Mouse (Mus musculus): ENCODE results near the gene Col27a1. TPM values are rescaled to one million over a fixed set of nuclear protein-coding genes. Genes with fewer than 3 reads are reported as not detected.

Col27a1 gene
- 8.1 and 9.2 TPM in 2 replicates for total RNA-seq (2021)
- long read RNA-seq, experiment 1, partial matches to known transcripts: 0 of 1 reads
- long read RNA-seq, experiment 1, other reads (novel, unspliced or antisense): 1 of 1 reads
- long read RNA-seq, experiment 2, partial matches to known transcripts: 2 of 3 reads
- long read RNA-seq, experiment 2, other reads (novel, unspliced or antisense): 1 of 3 reads

- DNase-seq: peak; percentile 57
These were observed at the start of gene Col27a1 for GRCm38 (mm10) chr4:63213907-63214621. Gene Col27a1 (plus strand): TSS chr4:63214004.

- no peak for DNase-seq
These were observed 48.2 kb upstream of the Col27a1 start for GRCm38 (mm10) chr4:63165636-63166035.

GRCm38 (mm10) chr4:63166323-63166722 is 47.5 kb upstream of the Col27a1 start:
- no peak for DNase-seq

- DNase-seq: no peak
These were observed 43.7 kb upstream of the Col27a1 start for GRCm38 (mm10) chr4:63170061-63170460.

- DNase-seq: no peak
These were observed 42.7 kb upstream of the Col27a1 start for GRCm38 (mm10) chr4:63171122-63171521.

GRCm38 (mm10) chr4:63171969-63172685 is 41.7 kb upstream of the Col27a1 start, which contains the start of gene Kif12:
Gene Kif12 (minus strand): TSS chr4:63172131.
- no peak for DNase-seq

GRCm38 (mm10) chr4:63181556-63181955 is 32.2 kb upstream of the Col27a1 start:
- DNase-seq: peak; percentile 71

GRCm38 (mm10) chr4:63186281-63186870 is 27.4 kb upstream of the Col27a1 start:
- DNase-seq: no peak

GRCm38 (mm10) chr4:63191641-63192040 is 22.2 kb upstream of the Col27a1 start:
- no peak for DNase-seq

- DNase-seq: no peak
These were observed 19.4 kb upstream of the Col27a1 start for GRCm38 (mm10) chr4:63194366-63194765.

GRCm38 (mm10) chr4:63199366-63199765 is 14.4 kb upstream of the Col27a1 start:
- peak; percentile 70 for DNase-seq

- peak; percentile 50 for DNase-seq
These were observed 9.9 kb upstream of the Col27a1 start for GRCm38 (mm10) chr4:63203874-63204273.

GRCm38 (mm10) chr4:63205583-63205982 is 8.2 kb upstream of the Col27a1 start:
- no peak for DNase-seq

GRCm38 (mm10) chr4:63215185-63215992 is 1.6 kb downstream of the Col27a1 start:
- peak; percentile 88 for DNase-seq

- peak; percentile 78 for DNase-seq
These were observed 2.3 kb downstream of the Col27a1 start for GRCm38 (mm10) chr4:63215993-63216531.

GRCm38 (mm10) chr4:63216566-63216965 is 2.8 kb downstream of the Col27a1 start:
- DNase-seq: no peak

- no peak for DNase-seq
These were observed 3.7 kb downstream of the Col27a1 start for GRCm38 (mm10) chr4:63217513-63217912.

GRCm38 (mm10) chr4:63219059-63219458 is 5.3 kb downstream of the Col27a1 start:
- no peak for DNase-seq

- no peak for DNase-seq
These were observed 5.8 kb downstream of the Col27a1 start for GRCm38 (mm10) chr4:63219635-63220034.

- DNase-seq: peak; percentile 60
These were observed 7.5 kb downstream of the Col27a1 start for GRCm38 (mm10) chr4:63221096-63221958.

- no peak for DNase-seq
These were observed 8.4 kb downstream of the Col27a1 start for GRCm38 (mm10) chr4:63222246-63222645.
